Mouse (Mus musculus) stomach, embryonic 14.5 days (tissue): Measurements from ENCODE around the gene Ptbp2. TPM values are rescaled to one million over a fixed set of nuclear protein-coding genes. Genes with fewer than 3 reads are reported as not detected.

ENCODE experiments used
- ATAC-seq: fragments of 200-750 bp; cut with Nextera tagmentation; 2 replicates; pipeline ENCODE4 v1.8.0; 2017; ENCODE audit warnings: low read depth, moderate TSS enrichment; ENCODE audit not compliant: insufficient number of reproducible peaks, insufficient read depth, low FRiP score
- H3K27ac ChIP-seq: fragments of 300-500 bp; sonication (generic); 2 replicates; pipeline ENCODE4 v1.5.1; 2014; ENCODE audit warnings: mild to moderate bottlenecking, low read length, moderate library complexity, mixed read lengths
- H3K27me3 ChIP-seq: fragments of 300-500 bp; sonication (generic); 2 replicates; pipeline ENCODE4 v1.6.1; 2014; ENCODE audit warnings: low read length, control low read depth, mixed read lengths; ENCODE audit not compliant: control insufficient read depth, insufficient read depth
- H3K36me3 ChIP-seq: fragments of 300-500 bp; sonication (generic); 2 replicates; pipeline ENCODE4 v1.6.1; 2014; ENCODE audit warnings: mild to moderate bottlenecking, control low read depth, low read length, moderate library complexity, mixed read lengths; ENCODE audit not compliant: control insufficient read depth, insufficient read depth
- H3K4me1 ChIP-seq: fragments of 300-500 bp; sonication (generic); 2 replicates; pipeline ENCODE4 v1.6.1; 2014; ENCODE audit warnings: low read length, control low read depth, mixed read lengths; ENCODE audit not compliant: control insufficient read depth, insufficient read depth
- H3K4me2 ChIP-seq: fragments of 300-500 bp; sonication (generic); replicated peaks from 2 replicates; pipeline ENCODE4 v1.6.1; 2014; ENCODE audit warnings: low read depth, low read length, control low read depth
- H3K4me3 ChIP-seq: fragments of 300-500 bp; sonication (generic); 2 replicates; pipeline ENCODE4 v1.5.1; 2014; ENCODE audit warnings: low read depth, low read length, control low read depth
- H3K9ac ChIP-seq: fragments of 300-500 bp; sonication (generic); replicated peaks from 2 replicates; pipeline ENCODE4 v1.6.1; 2014; ENCODE audit warnings: low read depth, mild to moderate bottlenecking, control low read depth, low read length, moderate library complexity, mixed read lengths
- H3K9me3 ChIP-seq: fragments of 300-500 bp; sonication (generic); 2 replicates; pipeline ENCODE4 v1.6.1; 2016; ENCODE audit warnings: low read depth, low read length, control low read depth; ENCODE audit not compliant: control insufficient read depth
- WGBS: fragments of 180-500 bp; shearing (Covaris S2); extraction: QIAGEN DNeasy Blood & Tissue Kit; methylation state at CpG from one replicate; pipeline ENCODE4 v1.1.7; 2014; 5-methylcytosine and 5-hydroxymethylcytosine counted together
- polyA plus RNA-seq: library from polyadenylated mRNA; unstranded; fragments of >200 nt; fragmentation: Nextera tagmentation; extraction: Ambion mirVana; gene quantifications from 2 replicates; pipeline ENCODE4 v1.2.1, GENCODE M21; 2014

Gene Ptbp2
- polyA plus RNA-seq, 1 experiment from 2014 or later = 85.1 TPM

DNA sequence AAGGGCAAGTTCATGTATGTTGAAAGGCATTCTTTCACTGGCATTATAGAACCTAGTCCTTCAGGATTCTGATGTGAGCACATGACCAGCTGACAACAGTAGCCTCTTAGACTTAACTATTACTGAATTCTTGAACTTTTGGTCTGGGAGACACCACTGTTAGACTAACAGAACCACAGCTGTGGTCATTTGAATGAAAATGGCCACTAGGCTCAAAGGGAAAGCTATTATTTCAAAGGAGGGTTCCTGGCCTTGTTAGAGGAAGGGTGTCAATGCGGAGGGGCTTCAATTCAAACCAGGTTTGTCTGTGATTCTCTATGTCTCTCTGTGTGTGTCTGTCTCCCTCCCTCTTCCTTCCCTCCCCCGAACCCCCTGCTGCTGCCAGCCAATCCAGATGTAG is 5.8 kb downstream of the Ptbp2 start:
- Histone ChIP-seq H3K9me3 (no peaks in the 10 kb centered on the region), H3K4me1 (no peaks in the 10 kb centered on the region), H3K27me3 (no peaks in the 10 kb centered on the region), H3K36me3 (no peaks in the 10 kb centered on the region; the same call in 1 of the 2 replicates), H3K27ac (no peak overlapping the region), H3K9ac (no peak overlapping the region), H3K4me3 (no peak overlapping the region), H3K4me2 (no peak overlapping the region)
- 73% methylated on average over 2 of the region's 2 CpGs for WGBS
- ATAC-seq = no peak

DNA sequence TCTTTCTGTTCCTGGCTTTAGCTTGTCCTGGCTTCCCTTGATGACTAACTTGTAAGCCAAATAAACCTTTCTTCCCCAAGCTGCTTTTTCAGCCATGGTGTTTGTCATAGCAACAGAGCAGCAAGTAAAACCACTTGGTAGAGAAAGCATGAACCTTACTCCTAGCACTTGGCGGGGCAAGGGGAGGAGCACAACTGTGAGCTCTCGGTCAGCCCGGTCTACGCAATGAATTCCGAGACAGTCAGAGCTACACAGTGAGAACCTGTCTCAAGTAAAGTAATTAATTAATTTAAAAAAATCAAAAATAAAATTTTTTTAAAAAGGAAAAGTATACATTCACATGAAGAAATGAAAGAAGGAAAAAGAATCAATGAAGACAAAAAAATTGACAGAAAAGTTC is 8.1 kb downstream of the Ptbp2 start:
- ATAC-seq = no peak
- no peaks in the 10 kb centered on the region for H3K9me3 ChIP-seq
- no peak overlapping the region for H3K27ac ChIP-seq
- 84% methylated on average over 5 of the region's 5 CpGs for WGBS
- H3K36me3 ChIP-seq = no peaks in the 10 kb centered on the region; the same call in 1 of the 2 replicates
- no peak overlapping the region for H3K4me2 ChIP-seq
- no peak overlapping the region for H3K4me3 ChIP-seq
- H3K4me1 ChIP-seq = no peaks in the 10 kb centered on the region
- no peak overlapping the region for H3K9ac ChIP-seq
- no peaks in the 10 kb centered on the region for H3K27me3 ChIP-seq

DNA sequence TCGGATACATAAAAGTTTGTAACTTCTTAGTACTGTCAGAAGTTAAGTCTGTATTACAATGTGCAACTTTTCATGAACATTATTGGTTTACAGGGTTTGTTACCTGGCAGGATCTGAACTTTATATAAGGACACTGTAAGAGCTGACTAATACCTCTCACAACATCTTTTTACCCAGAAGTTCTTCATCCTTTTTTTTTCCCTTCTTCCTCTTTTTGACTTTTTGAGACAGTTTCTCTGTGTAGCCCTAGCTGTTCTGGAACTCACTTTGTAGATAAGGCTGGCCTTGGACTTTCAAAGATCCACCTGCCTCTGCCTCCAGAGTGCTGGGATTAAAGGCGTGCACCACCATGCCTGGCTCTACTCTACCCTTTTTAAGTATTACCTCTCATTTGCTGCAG is 11.5 kb downstream of the Ptbp2 start:
- 87% methylated on average over 2 of the region's 2 CpGs for WGBS
- no peak for ATAC-seq
- H3K27me3 ChIP-seq = no peaks in the 10 kb centered on the region

DNA sequence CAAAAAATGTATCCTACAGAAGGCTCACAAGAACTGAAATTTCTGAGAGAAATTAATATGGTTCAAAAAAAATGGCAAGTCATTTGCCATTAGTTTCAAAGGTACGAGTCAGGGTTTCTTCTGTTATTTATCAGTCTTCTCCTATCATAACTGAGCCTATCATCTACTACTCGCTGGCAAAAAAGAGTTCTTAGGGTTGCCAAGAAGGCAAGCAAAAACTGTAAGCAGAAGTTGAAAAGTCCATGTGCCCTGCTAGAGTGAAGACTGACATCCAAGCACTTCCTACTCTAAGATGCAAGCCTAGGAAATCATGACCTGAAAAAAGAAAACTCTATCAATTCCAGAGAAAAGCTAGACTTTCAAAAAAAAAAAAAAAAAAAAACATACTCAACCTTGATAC is 20.5 kb downstream of the Ptbp2 start:
- 83% methylated on average over 2 of the region's 2 CpGs for WGBS
- no peak overlapping the region for H3K27ac ChIP-seq
- H3K9ac ChIP-seq = no peak overlapping the region
- no peaks in the 10 kb centered on the region for H3K27me3 ChIP-seq
- no peak overlapping the region for H3K4me2 ChIP-seq
- no peak for ATAC-seq
- H3K36me3 ChIP-seq = peaks cover 9% of the 10 kb centered on the region; the same call in 1 of the 2 replicates
- H3K4me3 ChIP-seq = no peak overlapping the region
- no peaks in the 10 kb centered on the region for H3K4me1 ChIP-seq
- no peaks in the 10 kb centered on the region for H3K9me3 ChIP-seq

More for the DNA sequence above, 11.5 kb downstream of the Ptbp2 start:
- H3K4me2 ChIP-seq = no peak overlapping the region
- no peaks in the 10 kb centered on the region; the same call in 1 of the 2 replicates for H3K36me3 ChIP-seq
- no peak overlapping the region for H3K9ac ChIP-seq
- H3K4me1 ChIP-seq = no peaks in the 10 kb centered on the region
- no peak overlapping the region for H3K4me3 ChIP-seq
- H3K9me3 ChIP-seq = no peaks in the 10 kb centered on the region
- H3K27ac ChIP-seq = no peak overlapping the region

DNA sequence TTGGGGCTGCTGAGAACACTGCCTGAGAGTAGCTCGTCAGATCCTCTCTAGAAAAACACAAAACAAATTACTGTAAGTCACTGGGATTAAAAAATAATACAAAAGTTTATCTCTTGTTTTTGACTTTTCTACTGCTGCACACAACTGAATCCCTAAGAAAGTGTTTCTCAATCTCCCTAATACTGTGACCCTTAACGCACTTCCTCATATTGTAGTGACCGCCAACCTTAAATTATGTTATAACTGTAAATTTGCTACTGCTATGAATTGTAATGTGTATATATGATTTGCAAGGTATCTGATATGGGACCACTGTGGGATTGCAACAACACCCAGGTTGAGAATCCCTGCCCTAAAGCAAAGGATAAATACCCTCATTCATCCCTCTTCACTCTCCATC is 22.5 kb downstream of the Ptbp2 start:
- 94% methylated on average over 3 of the region's 3 CpGs for WGBS
- Histone ChIP-seq H3K27ac (no peak overlapping the region), H3K27me3 (no peaks in the 10 kb centered on the region), H3K9me3 (no peaks in the 10 kb centered on the region), H3K36me3 (peaks cover 9% of the 10 kb centered on the region; the same call in 1 of the 2 replicates), H3K4me1 (no peaks in the 10 kb centered on the region), H3K4me2 (no peak overlapping the region), H3K9ac (no peak overlapping the region), H3K4me3 (no peak overlapping the region)
- no peak for ATAC-seq

DNA sequence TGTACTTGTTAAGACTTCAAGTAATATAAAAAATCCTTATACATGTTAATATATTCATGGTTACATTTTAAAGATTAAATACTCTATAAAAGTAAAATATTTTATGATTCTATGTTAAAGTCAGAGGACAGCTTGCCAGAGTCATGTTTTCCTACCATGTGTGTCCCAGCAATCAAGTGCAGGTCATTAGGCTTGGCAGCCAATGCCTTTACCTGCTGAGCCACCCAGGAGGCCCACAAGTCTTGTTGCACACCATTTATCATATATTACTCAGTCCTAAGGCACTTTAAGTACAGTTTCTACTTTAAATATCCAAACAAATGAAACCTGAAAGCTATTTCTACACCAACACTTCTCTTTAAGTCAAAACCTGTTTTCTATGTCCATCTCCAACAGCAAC is 30.5 kb downstream of the Ptbp2 start:
- Histone ChIP-seq H3K36me3 (peaks cover 3% of the 10 kb centered on the region; the same call in 1 of the 2 replicates), H3K9ac (no peak overlapping the region), H3K27me3 (no peaks in the 10 kb centered on the region), H3K4me3 (no peak overlapping the region), H3K4me1 (no peaks in the 10 kb centered on the region), H3K4me2 (no peak overlapping the region), H3K27ac (no peak overlapping the region), H3K9me3 (no peaks in the 10 kb centered on the region)
- ATAC-seq = no peak

DNA sequence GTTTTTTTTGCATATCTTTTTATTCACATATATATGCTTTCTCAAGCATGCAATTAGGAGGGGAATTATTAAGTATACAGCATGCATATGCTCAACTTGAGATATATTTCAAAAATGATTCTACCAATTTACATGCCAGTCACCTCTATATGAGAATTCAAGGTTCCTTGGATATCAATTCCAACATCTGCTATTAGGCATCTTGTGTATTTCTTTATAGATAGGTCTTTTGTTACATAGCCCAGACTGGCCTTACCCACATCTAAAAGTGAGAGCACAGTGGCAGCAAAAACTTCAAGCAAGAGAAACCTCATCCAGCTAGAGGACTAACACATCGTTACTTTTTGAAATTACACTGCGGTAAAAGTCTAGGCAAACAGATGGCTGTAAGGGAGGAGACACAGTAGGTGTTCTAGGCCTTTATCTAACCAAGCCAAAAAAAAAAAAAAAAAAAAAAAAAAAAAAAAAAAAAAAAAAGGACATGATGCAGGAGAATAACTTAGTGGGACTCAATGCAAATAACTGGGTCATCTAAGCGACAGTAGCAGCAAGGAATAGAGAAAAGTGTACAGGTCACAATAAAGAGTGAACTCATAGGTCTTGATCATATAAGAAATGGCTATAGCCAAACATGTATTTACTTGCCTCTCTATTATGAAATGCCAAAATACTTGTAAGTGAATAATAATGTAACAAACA is 34.6 kb downstream of the Ptbp2 start:
- Histone ChIP-seq H3K4me3 (no peak overlapping the region), H3K27ac (no peak overlapping the region), H3K36me3 (peaks cover 11% of the 10 kb centered on the region), H3K9me3 (no peaks in the 10 kb centered on the region), H3K4me2 (no peak overlapping the region), H3K27me3 (no peaks in the 10 kb centered on the region), H3K9ac (no peak overlapping the region), H3K4me1 (no peaks in the 10 kb centered on the region)
- no peak for ATAC-seq
- 91% methylated on average over 3 of the region's 3 CpGs for WGBS

DNA sequence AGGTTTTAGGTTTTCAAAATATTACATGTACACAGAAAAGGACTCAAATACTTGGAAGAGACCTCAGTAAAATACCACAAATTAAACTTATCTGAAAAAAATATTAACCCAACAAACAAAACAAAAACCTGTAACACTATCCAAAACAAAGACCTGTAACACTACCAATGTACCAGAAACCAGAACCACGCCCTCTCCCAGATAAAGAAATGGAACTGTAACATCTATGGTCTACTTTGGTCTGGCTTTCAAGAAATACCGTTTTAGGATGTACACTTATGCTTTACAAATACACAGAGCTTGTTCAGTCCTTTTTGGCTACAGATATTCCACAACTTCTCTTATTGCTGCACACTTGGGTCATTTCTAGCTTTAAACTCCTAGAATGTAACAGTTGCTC is 35.1 kb downstream of the Ptbp2 start:
- no peaks in the 10 kb centered on the region for H3K27me3 ChIP-seq
- no peak overlapping the region for H3K4me2 ChIP-seq
- H3K36me3 ChIP-seq = peaks cover 14% of the 10 kb centered on the region
- WGBS = 89% methylated on average over 2 of the region's 2 CpGs
- no peak overlapping the region for H3K4me3 ChIP-seq
- no peaks in the 10 kb centered on the region for H3K4me1 ChIP-seq
- H3K9me3 ChIP-seq = no peaks in the 10 kb centered on the region
- no peak overlapping the region for H3K27ac ChIP-seq
- ATAC-seq = no peak
- no peak overlapping the region for H3K9ac ChIP-seq

DNA sequence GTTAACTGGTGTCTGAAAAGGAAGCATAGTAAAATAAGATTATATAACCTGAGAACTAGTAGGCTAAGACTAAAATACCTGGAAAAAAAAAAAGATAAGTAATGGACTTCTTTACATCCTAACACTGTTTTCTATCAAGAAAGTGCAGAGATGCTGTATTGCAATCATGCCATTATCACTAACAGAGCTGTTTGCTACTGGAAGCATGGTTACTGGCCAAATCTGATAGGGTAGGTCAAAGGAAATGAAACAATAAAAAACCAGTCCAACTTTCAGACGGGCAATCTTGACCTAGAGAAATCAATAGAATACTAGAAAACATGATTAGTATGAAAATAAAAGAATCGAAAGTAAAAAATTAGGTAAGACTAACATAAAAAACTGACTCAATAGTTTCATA is 37.6 kb downstream of the Ptbp2 start:
- H3K9me3 ChIP-seq = no peaks in the 10 kb centered on the region
- peaks cover 22% of the 10 kb centered on the region for H3K36me3 ChIP-seq
- H3K4me1 ChIP-seq = no peaks in the 10 kb centered on the region
- H3K4me2 ChIP-seq = no peak overlapping the region
- H3K27ac ChIP-seq = no peak overlapping the region
- WGBS = 85% methylated on average over 2 of the region's 2 CpGs
- no peaks in the 10 kb centered on the region for H3K27me3 ChIP-seq
- ATAC-seq = no peak
- no peak overlapping the region for H3K4me3 ChIP-seq
- no peak overlapping the region for H3K9ac ChIP-seq
